Mouse (Mus musculus) hindbrain, embryonic 12.5 days (tissue): ENCODE measurements around the gene Cluh. TPM values are rescaled to one million over a fixed set of nuclear protein-coding genes. Genes with fewer than 3 reads are reported as not detected.

Source experiments
- ATAC-seq: fragments of 200-750 bp; cut with Nextera tagmentation; 2 replicates; pipeline ENCODE4 v1.8.0; 2017; ENCODE audit warnings: moderate TSS enrichment; ENCODE audit not compliant: low FRiP score
- H3K27ac ChIP-seq: fragments of 300-500 bp; sonication (generic); 2 replicates; pipeline ENCODE4 v1.5.1; 2016; ENCODE audit warnings: mild to moderate bottlenecking
- H3K27me3 ChIP-seq: fragments of 300-500 bp; sonication (generic); 2 replicates; pipeline ENCODE4 v1.6.1; 2016; ENCODE audit warnings: mild to moderate bottlenecking
- H3K36me3 ChIP-seq: fragments of 300-500 bp; sonication (generic); 2 replicates; pipeline ENCODE4 v1.6.1; 2016; ENCODE audit warnings: mild to moderate bottlenecking
- H3K4me1 ChIP-seq: fragments of 300-500 bp; sonication (generic); 2 replicates; pipeline ENCODE4 v1.6.1; 2016
- H3K4me2 ChIP-seq: fragments of 300-500 bp; sonication (generic); replicated peaks from 2 replicates; pipeline ENCODE4 v1.6.1; 2016; ENCODE audit warnings: mild to moderate bottlenecking
- H3K4me3 ChIP-seq: fragments of 300-500 bp; sonication (generic); 2 replicates; pipeline ENCODE4 v1.5.1; 2016; ENCODE audit warnings: mild to moderate bottlenecking
- H3K9ac ChIP-seq: fragments of 300-500 bp; sonication (generic); 2 replicates; pipeline ENCODE4 v1.6.1; 2016; ENCODE audit warnings: mild to moderate bottlenecking, moderate library complexity
- H3K9me3 ChIP-seq: fragments of 300-500 bp; sonication (generic); replicated peaks from 2 replicates; pipeline ENCODE4 v1.6.1; 2016; ENCODE audit warnings: mild to moderate bottlenecking
- WGBS: fragments of 180-500 bp; shearing (Covaris S2); methylation state at CpG from one replicate; pipeline ENCODE4 v1.1.7; 2016; 5-methylcytosine and 5-hydroxymethylcytosine counted together
- polyA plus RNA-seq: library from polyadenylated mRNA; unstranded; fragments of >200 nt; fragmentation: Nextera tagmentation; extraction: Ambion mirVana; gene quantifications from 2 replicates; pipeline ENCODE4 v1.2.1, GENCODE M21; 2016

Cluh gene
- polyA plus RNA-seq, 1 experiment from 2014 or later = 22.1 TPM

- ATAC-seq = no peak
- H3K4me2 ChIP-seq = no peak overlapping the region
- H3K27me3 ChIP-seq = peaks cover 15% of the 10 kb centered on the region
- no peak overlapping the region for H3K27ac ChIP-seq
- H3K9me3 ChIP-seq = no peaks in the 10 kb centered on the region
- no peaks in the 10 kb centered on the region for H3K4me1 ChIP-seq
- no peak overlapping the region for H3K4me3 ChIP-seq
- H3K36me3 ChIP-seq = no peaks in the 10 kb centered on the region
- H3K9ac ChIP-seq = no peak overlapping the region
These were observed 24.0 kb upstream of the Cluh start for GRCm38 (mm10) chr11:74625333-74625732.

- Histone ChIP-seq H3K4me3 (no peak overlapping the region), H3K4me1 (no peaks in the 10 kb centered on the region), H3K36me3 (no peaks in the 10 kb centered on the region), H3K9me3 (no peaks in the 10 kb centered on the region), H3K4me2 (no peak overlapping the region), H3K27ac (no peak overlapping the region), H3K9ac (no peak overlapping the region), H3K27me3 (no peaks in the 10 kb centered on the region)
- ATAC-seq = no peak
- 94% methylated on average over 1 of the region's 3 CpGs for WGBS
These were observed 21.8 kb upstream of the Cluh start for GRCm38 (mm10) chr11:74627481-74627880.

DNA sequence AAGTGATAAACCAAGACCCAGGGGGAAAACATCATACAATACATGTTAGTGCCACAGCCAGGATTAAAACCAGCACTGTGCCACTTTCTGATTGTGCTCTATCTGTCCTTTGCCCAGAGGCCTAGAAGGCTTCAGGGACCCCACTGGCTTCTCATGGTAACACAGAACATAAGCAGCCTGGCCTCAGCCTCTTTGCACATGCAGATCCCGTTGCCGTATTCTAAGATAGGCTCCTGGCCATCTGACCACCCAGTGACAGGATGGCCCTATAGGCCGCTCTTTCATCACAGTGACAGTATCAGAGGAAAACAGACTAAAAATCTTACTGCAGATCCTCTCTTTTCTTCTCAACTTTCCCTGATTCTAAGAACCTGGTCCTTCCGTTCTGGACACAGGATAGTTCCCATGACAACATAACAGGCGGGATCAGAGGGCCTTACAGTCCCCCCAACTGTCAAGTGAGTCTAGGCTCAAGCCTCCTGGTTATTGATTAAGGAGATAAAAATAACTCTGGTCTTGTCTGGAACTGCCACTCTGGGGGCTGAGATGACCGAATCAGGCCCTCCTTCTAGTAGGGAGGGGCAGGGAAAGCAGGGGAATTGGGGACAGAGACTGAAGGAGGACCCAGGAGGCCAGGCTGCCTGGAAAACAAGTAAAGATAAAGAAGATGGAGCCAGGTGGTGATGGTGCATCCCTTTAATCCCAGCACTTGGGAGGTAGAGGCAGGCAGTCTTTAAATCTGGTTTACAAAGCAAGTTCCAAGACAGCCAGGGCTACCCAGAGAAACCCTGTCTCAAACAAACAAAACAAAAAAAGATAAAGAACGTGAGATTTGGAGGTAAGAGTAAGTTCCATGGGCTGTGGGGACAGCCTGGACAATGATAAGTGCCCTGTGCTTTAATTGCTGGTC is 17.2 kb upstream of the Cluh start:
- ATAC-seq = no peak

DNA sequence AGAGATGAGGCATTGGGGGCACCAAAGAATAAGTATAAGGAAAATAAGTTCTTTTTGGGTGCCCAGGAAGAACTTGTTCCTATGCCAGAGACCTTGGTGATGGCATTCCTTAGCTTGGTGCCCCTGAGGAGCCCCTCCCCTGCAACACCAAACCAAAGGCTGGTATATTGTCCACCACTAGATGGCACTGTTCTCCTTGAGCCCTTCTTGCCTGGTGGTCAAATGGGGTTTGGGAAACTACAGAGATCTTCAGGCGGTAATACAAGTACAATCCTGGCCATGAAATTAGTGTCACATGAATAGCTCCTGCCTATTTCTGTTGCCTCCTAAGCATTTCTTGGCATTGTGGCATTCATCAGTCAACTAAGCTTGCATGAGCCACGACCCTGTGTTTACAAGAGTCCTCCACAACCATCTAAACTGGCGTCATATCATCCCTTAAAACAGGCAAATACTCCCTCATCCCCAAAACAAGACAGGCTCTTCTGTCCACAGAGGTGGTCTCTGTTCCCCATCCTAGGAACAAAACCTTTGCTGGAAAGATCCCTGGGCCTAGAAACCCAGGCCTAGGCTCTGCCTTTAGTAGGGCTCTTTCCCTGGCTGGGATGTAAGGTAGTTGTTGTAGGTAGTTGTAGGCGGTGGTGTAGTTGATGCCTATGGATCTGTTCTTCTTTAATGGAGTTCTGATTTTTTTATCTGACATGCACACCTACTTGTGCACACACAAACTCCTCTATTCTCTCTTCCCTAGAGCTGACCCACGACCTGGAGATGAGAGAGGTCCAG is 14.6 kb upstream of the Cluh start:
- no peaks in the 10 kb centered on the region for H3K36me3 ChIP-seq
- no peak overlapping the region for H3K27ac ChIP-seq
- no peaks in the 10 kb centered on the region for H3K9me3 ChIP-seq
- peaks cover 8% of the 10 kb centered on the region for H3K27me3 ChIP-seq
- no peak overlapping the region for H3K4me2 ChIP-seq
- H3K4me1 ChIP-seq = peaks cover 15% of the 10 kb centered on the region
- 70% methylated on average over 5 of the region's 5 CpGs for WGBS
- no peak overlapping the region for H3K9ac ChIP-seq
- H3K4me3 ChIP-seq = no peak overlapping the region
- no peak for ATAC-seq

More for the DNA sequence above, 17.2 kb upstream of the Cluh start:
- Histone ChIP-seq H3K9me3 (no peaks in the 10 kb centered on the region), H3K27me3 (peaks cover 5% of the 10 kb centered on the region; the same call in 1 of the 2 replicates), H3K36me3 (no peaks in the 10 kb centered on the region), H3K4me2 (no peak overlapping the region), H3K4me3 (no peak overlapping the region), H3K9ac (no peak overlapping the region), H3K27ac (no peak overlapping the region), H3K4me1 (peaks cover 1% of the 10 kb centered on the region)
- WGBS = 70% methylated on average over 7 of the region's 7 CpGs

GRCm38 (mm10) chr11:74637486-74637885 is 11.8 kb upstream of the Cluh start:
- Histone ChIP-seq H3K4me1 (peaks cover 15% of the 10 kb centered on the region), H3K27ac (peak overlapping the region; percentile 90), H3K9me3 (no peaks in the 10 kb centered on the region), H3K4me3 (peak overlapping the region; percentile 61), H3K27me3 (peaks cover 18% of the 10 kb centered on the region), H3K36me3 (no peaks in the 10 kb centered on the region), H3K9ac (peak overlapping the region; percentile 90), H3K4me2 (peak overlapping the region; percentile 85)
- peak; percentile 38; the same call in 1 of the 2 replicates for ATAC-seq
- WGBS = 18% methylated on average over 8 of the region's 8 CpGs

DNA sequence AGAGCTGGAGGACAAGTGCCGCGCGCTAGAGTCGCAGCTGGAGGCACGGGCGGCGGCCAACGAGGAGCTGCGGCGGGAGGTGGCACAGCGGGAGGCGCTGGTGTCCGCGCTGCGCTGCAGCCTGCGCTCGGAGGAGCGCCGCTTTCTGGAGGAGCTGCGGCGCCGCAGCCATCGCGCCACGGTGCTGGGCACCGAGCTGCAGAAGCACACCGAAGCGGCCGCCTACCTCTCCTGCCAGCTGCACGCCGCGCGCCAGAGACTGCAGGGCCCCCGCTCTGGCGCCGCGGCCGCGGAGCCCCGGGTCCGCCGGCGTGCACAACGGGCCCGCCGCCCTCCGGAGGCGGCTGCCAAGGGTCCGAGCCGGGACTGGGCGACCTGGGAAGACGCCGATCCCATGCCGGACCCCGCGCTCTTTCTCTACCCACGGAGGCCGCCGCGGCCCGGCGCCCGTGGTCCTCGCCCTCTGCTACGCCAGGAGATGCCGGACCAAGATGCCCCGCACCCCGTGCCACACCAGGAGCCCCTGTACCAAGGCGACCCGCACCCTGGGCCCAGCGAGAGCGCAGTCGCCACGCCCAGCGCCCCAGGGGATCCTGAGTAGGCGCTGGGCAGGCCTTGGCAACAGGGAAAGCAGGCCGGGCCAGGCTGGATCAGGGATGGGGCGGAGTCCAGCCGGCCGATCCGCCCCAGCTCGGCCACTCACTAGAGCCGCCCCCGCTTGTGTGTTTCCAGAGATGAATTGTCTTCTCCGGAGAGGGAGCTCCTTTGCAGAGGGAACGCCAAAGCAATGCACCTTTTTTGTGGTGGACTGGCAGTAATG is 11.1 kb upstream of the Cluh start:
- H3K36me3 ChIP-seq = no peaks in the 10 kb centered on the region
- H3K9ac ChIP-seq = peak overlapping the region; percentile 90
- H3K4me2 ChIP-seq = peak overlapping the region; percentile 85
- no peaks in the 10 kb centered on the region for H3K9me3 ChIP-seq
- ATAC-seq = peak; percentile 88
- peaks cover 18% of the 10 kb centered on the region for H3K27me3 ChIP-seq
- H3K4me3 ChIP-seq = peak overlapping the region; percentile 61
- H3K27ac ChIP-seq = peak overlapping the region; percentile 90
- under 1% methylated on average over 84 of the region's 86 CpGs for WGBS
- H3K4me1 ChIP-seq = peaks cover 15% of the 10 kb centered on the region

- Histone ChIP-seq H3K4me3 (peak overlapping the region; percentile 61), H3K36me3 (no peaks in the 10 kb centered on the region), H3K4me2 (peak overlapping the region; percentile 85), H3K4me1 (peaks cover 15% of the 10 kb centered on the region), H3K9ac (peak overlapping the region; percentile 90), H3K9me3 (no peaks in the 10 kb centered on the region), H3K27me3 (peaks cover 18% of the 10 kb centered on the region), H3K27ac (peak overlapping the region; percentile 90)
- no peak; the same call in 1 of the 2 replicates for ATAC-seq
- WGBS = 8% methylated on average over 9 of the region's 9 CpGs
These were observed 10.4 kb upstream of the Cluh start for GRCm38 (mm10) chr11:74638791-74639411.

DNA sequence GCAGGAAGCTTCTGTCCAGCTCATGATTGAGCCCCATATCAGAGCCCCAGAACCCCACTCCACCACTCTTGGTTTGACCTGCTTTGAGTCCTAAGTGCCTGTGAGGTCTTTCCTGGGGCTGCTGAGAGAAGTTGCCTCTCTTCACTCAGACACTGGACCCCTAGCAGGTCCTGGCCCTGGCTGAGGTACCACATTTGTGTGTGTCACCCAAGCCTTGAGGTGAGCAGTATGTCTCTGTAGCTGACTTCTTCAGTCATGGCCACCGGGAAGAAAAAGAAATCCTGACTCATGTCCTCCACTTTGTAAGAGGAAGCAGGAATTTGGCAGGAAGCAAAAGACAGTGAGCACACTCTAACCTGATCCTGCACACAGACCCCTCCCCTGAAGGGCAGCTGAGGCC is 9.7 kb upstream of the Cluh start:
- ATAC-seq = no peak
- 83% methylated on average over 1 of the region's 1 CpGs for WGBS
- H3K36me3 ChIP-seq = no peaks in the 10 kb centered on the region
- H3K4me3 ChIP-seq = no peak overlapping the region
- no peaks in the 10 kb centered on the region for H3K9me3 ChIP-seq
- H3K4me1 ChIP-seq = peaks cover 15% of the 10 kb centered on the region
- H3K27me3 ChIP-seq = peaks cover 18% of the 10 kb centered on the region
- H3K9ac ChIP-seq = no peak overlapping the region
- H3K4me2 ChIP-seq = no peak overlapping the region
- H3K27ac ChIP-seq = no peak overlapping the region

DNA sequence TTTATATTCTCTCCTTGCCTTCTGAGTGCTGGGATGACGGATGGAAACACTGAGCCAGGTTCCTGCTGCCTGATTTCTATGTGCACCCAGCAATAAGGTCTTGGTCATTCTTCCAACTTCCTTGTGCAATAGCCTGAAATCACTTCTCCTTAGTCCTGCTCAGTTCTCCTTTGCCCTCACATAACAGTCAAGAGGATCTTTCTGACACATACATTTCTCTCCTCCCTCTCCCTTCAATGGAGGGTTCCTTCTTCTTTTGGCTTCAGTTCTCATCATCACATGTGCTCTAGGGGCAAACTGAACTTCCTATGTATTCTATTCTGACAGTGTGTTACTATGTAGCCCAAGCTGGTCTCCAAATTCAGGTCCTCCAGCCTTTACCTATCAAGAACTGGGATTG is 1.3 kb upstream of the Cluh start:
- Histone ChIP-seq H3K4me1 (peaks cover 38% of the 10 kb centered on the region), H3K27me3 (no peaks in the 10 kb centered on the region), H3K4me3 (no peak overlapping the region), H3K9ac (no peak overlapping the region), H3K27ac (no peak overlapping the region), H3K4me2 (no peak overlapping the region), H3K36me3 (no peaks in the 10 kb centered on the region), H3K9me3 (no peaks in the 10 kb centered on the region)
- 88% methylated on average over 1 of the region's 1 CpGs for WGBS
- ATAC-seq = no peak

- H3K36me3 ChIP-seq = no peaks in the 10 kb centered on the region
- no peaks in the 10 kb centered on the region for H3K27me3 ChIP-seq
- peaks cover 45% of the 10 kb centered on the region for H3K4me1 ChIP-seq
- WGBS = 5% methylated on average over 1 of the region's 1 CpGs
- H3K4me2 ChIP-seq = peak overlapping the region; percentile 97
- peak overlapping the region; percentile 79 for H3K27ac ChIP-seq
- H3K9me3 ChIP-seq = no peaks in the 10 kb centered on the region
- H3K9ac ChIP-seq = peak overlapping the region; percentile 90
- no peak; the same call in 1 of the 2 replicates for ATAC-seq
- peak overlapping the region; percentile 98 for H3K4me3 ChIP-seq
These were observed 619 bp upstream of the Cluh start for GRCm38 (mm10) chr11:74648676-74649075.

GRCm38 (mm10) chr11:74649647-74650551 is 604 bp downstream of the Cluh start:
- 2% methylated on average over 52 of the region's 53 CpGs for WGBS
- Histone ChIP-seq H3K9me3 (no peaks in the 10 kb centered on the region), H3K4me2 (peak overlapping the region; percentile 97), H3K4me1 (peaks cover 49% of the 10 kb centered on the region), H3K9ac (peak overlapping the region; percentile 90), H3K27ac (peak overlapping the region; percentile 79; the same call in 1 of the 2 replicates), H3K27me3 (no peaks in the 10 kb centered on the region), H3K36me3 (no peaks in the 10 kb centered on the region), H3K4me3 (peak overlapping the region; percentile 98)
- peak; percentile 46 for ATAC-seq
